Mouse (Mus musculus) gastrocnemius, postnatal 14 days (tissue): Measurements from ENCODE around the gene Adam17. TPM values are rescaled to one million over a fixed set of nuclear protein-coding genes. Genes with fewer than 3 reads are reported as not detected.

Experiments used
- DNase-seq: peaks from one replicate; pipeline ENCODE4 v3.0.0; 2021; ENCODE audit warnings: mixed read lengths
- intact Hi-C: fragments of 180-260 bp; cut with DNase I; formaldehyde crosslinking; loops from one replicate; pipeline ENCODE4 v1.15.1; 2025; ENCODE audit warnings: low total_unique reads
- total RNA-seq, 2 experiments: library from RNA; stranded (reverse); gene quantifications; 2 replicates each; pipeline ENCODE4 v1.2.3; 2021

Adam17 gene
- total RNA-seq, 2 experiments from 2014 or later = 23.8 to 26.7 TPM

DNA sequence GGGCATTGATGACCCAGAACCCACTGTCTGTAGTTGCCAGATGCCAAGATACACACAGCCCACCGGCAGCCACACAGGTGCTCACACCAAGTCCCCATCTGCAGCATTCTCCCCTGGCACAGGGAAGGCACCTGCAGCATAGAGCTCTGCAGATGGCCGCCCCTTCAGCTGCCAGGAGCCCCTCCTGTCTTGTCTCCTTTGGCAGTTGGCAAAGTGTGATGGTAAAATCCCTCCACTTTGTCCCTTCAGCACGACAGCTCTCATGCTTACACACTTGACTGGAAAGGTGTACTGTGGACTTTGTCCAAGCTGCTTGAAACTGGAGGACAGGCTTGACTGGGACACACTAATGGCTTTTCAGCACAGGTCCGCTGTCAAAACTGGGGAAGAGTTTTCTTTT, 53.1 kb downstream of the Adam17 start:
- DNase-seq = no peak
- intact Hi-C loops = no loop called here

- intact Hi-C loops = no loop called here
- peak; percentile 62 for DNase-seq
These were observed 55.1 kb downstream of the Adam17 start for GRCm38 (mm10) chr12:21318143-21318895.

DNA sequence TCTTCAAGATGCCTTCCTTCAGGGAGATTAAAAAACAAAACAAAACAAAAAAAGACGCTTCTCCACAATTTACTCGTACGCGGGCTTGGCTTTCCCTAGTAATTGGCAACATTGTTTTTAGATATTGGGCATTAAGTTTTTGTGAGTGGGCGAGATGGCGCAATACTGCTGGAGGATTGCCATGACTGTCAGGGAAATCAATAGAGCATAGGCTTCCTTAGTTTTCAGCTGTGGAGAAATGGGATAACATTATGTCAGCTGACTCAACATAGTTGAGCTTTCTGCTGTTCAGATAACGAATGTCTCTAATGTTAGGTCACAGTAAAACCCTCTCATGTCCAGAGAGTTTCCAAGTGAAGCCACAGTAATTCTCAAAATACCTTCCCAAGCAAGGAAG, 56.6 kb downstream of the Adam17 start:
- no peak for DNase-seq
- intact Hi-C loops = no loop called here

DNA sequence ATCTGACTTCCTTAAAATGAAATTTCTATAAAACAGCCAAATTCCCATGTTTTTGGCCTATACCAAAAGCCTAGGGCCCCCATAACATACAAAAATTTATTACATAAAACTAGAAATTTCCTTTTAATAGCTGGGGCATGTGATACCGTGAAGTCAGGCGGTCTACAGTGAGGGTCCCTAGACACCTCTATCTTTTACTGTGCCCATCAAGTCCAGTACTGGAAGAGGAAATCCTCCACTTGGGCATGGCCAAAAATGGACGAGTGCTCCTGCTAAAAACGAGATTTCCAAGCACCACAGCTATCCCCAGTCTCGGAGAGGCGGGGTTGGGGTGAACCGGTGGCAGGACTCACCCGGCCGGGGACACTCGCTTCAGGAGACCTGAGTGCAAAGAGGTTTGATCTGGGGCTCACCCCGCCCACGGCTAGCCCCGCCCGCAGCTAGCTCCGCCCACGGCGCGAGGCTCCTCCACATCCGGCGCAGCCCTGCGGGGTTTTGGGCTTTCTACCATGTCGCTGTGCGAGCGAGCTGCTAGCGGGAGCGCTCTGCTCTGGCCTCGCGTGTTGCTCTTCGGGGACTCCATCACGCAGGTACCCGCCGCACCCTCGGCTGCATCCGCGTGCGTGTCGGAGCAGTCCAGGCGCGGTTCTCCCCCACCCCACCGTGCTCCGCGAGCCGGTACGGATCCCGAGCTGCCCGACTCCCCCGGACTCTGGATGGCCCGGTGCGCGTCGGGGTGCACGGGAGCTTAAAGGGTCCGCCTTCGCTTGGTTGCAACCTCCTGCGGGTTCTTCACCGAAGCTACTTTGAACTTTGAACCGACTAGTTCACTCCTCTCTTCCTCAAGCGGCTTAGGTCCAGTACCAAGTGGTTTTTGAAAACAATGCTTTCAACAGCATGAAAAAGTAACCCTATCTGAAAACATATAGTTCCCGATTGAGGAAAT, 57.2 kb downstream of the Adam17 start, which contains the start of gene Iah1:
Iah1 (plus strand) TSS at position 467 of the 946 bp plus-strand sequence.
- intact Hi-C loops = no loop called here
- peak; percentile 83 for DNase-seq

GRCm38 (mm10) chr12:21312201-21312600, 61.2 kb downstream of the Adam17 start:
- intact Hi-C loops = no loop called here
- no peak for DNase-seq

GRCm38 (mm10) chr12:21306721-21307120, 66.7 kb downstream of the Adam17 start:
- intact Hi-C loops = no loop called here
- no peak for DNase-seq

DNA sequence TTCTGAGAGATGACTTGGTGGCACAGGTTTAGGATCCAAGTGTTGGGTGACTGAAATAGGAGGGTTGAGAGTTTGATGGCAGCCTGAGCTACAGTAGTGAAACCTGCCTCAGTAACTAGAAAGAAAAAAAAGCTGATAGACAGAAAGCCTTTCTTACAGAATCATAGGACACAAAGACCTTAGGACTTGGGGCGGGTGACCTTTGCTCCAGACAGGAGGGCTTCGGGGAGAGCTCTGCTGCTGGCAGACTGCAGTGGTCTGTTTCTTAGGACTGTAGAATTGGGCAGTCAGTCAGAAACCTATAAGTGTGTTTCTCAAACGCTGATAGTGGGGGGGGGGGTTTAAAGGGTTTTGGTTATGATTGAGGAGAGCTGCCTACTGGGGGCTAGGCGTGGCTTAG, 67.7 kb downstream of the Adam17 start:
- no peak for DNase-seq
- intact Hi-C loops = no loop called here

DNA sequence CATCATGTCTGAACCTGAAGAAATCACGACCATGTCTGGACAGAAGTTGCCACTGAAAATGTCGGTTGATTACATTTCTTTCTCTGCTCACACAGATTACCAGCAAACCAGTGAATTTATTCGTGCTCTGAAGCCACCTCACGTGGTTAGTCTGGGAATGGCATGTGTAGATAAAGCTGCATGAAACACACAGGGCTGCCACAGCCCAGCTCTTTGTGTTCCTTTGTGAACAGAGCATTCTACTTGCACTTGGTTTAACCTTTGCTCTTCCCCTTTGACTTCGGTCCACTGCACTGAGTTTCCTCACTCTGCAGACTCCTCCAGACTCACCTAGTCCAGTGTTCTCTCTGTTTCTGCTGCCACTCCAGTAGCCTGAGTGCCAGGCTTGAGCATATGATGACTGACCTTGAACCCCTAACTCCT, 71.1 kb downstream of the Adam17 start:
- no peak for DNase-seq
- intact Hi-C loops = no loop called here

DNA sequence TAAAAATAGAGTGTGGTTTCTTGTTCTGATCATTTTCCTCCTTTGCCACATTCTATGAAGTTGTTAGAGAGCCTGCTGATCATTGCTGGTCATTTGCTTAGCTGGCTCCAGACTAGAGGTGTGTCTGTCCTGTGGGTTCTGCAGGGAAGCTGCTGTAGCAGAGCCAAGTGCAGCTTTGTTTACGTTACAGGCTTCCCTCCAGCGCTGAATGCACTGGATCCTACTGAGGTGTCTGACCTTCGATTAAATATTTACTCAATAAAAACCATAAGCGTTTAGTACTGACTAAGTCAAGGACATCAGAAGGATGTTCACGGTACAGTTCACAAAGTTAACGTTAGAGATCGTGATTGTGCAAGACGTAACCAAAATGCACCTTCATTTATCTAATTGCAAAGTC, 71.5 kb downstream of the Adam17 start:
- intact Hi-C loops = no loop called here
- no peak for DNase-seq

- intact Hi-C loops = no loop called here
- DNase-seq = no peak
These were observed 72.1 kb downstream of the Adam17 start for GRCm38 (mm10) chr12:21301324-21301723.

GRCm38 (mm10) chr12:21298856-21299255, 74.6 kb downstream of the Adam17 start:
- intact Hi-C loops = no loop called here
- no peak for DNase-seq

DNA sequence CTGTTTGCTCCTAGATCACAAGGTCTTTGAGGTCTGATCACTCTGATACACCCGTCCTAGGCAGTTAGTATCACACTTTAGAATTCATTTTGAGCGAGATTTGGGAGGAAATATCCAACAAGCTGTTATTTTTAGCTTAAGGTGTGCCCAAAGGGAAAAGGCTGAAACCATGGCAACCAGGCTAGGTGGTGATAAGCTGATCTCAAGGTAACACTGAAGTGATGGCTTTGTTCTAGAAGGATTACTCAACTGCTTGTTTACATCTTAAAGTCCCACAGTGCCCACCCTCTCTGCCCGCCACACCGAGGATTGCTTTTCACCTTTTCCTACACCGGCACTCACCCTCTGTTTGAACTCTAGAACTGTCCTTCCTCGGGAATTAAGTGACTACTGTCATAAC, 83.8 kb downstream of the Adam17 start:
- DNase-seq = no peak
- intact Hi-C loops = no loop called here

DNA sequence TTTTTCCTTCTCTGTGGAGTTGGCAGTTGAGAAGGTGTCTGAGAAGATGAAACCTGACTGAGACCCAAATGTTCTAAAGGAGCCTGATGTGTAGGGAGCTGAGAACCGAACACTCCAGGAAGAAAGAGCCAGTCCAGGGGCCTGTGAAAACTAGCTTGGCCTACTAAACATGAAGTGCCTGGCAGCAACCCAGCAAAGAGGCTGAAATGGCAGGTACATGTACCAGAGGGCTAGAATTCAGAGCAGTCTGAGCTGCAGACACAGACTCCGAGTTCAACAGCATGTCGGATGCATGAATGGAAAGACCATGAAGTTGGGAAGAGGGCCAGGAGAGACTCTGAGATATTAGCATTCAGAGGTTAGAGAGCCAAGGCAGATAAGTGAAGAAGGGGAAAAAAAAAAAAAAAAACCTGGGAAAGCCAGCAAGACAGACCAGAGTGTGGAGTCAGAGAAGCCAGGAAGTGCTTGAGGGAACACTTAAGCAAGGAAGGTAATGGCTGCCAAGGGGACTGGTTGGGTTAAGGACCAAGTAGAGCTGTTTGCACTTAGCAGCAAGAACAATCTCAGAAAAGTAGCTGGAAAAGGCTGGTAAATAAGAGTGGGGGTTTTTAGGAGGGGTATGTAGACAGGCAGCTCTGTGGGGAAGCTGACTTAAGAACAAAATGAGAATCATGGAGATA, 84.6 kb downstream of the Adam17 start:
- intact Hi-C loops = no loop called here

DNA sequence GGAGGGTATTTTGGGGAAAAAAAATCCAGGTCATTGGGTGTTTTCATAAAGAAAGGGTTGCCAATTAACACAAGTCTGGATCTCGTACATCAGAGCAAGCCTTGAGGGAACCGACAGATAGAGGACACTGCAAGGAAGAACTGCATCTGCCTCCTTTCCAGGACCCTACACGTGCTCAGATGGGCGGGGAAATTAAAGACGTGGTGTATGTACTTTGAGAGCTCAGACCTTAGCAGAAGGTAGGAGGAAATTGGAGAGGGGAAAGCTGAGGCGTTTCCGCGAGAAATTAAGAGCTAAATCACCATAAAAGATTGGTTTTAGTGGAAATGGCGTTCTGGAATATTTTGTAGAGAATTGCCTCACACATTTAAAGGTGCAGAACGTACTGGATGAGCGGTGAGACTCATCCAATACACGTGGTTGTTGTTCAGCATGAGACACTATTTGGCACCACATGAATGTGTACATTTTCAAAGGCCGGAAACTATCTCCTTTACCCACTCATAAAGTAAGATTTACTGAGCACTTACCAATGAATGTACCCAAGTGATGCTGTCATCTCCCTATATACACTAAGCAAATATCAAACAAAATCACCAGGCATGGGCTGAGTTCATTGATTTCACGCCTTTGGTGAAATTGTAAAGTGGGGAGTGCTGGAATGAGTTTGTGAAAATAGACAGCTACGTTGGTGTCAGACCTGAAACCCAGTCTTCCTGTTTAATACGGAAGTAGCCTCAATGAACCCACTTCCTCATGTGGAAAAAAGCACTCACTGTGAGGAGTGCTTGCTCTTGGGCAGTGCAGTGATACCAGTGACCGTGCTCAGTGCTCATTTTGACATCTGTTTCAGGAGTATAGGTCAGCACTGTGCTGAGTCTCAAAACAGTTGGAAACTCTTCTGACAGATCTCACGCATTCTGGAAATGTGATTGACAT, 86.5 kb downstream of the Adam17 start:
- DNase-seq = no peak
- intact Hi-C loops = no loop called here

More for the DNA sequence above, 84.6 kb downstream of the Adam17 start:
- no peak for DNase-seq

DNA sequence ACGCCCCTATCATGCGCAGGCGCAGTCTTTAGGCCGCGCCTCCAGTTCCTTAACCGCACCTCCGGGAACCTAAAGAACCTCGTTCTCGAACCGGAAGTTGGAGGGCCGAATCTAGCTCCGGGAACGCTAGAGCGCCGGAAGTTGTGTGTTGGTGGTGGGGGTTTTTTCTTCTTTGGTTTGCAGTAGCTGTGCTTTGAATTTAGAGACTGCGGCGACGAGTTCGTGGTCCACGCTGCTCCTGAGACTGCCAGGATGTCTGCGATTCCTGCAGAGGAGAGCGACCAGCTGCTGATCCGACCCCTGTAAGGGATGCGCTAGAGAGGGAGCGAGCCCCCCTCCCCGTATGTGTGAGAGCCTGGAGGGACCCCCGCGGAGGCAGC, 87.2 kb downstream of the Adam17 start, which contains the start of gene Itgb1bp1:
Itgb1bp1 (minus strand) TSS at position 42 of the 380 bp plus-strand sequence.
- intact Hi-C loops = no loop called here
- peak; percentile 99 for DNase-seq

DNA sequence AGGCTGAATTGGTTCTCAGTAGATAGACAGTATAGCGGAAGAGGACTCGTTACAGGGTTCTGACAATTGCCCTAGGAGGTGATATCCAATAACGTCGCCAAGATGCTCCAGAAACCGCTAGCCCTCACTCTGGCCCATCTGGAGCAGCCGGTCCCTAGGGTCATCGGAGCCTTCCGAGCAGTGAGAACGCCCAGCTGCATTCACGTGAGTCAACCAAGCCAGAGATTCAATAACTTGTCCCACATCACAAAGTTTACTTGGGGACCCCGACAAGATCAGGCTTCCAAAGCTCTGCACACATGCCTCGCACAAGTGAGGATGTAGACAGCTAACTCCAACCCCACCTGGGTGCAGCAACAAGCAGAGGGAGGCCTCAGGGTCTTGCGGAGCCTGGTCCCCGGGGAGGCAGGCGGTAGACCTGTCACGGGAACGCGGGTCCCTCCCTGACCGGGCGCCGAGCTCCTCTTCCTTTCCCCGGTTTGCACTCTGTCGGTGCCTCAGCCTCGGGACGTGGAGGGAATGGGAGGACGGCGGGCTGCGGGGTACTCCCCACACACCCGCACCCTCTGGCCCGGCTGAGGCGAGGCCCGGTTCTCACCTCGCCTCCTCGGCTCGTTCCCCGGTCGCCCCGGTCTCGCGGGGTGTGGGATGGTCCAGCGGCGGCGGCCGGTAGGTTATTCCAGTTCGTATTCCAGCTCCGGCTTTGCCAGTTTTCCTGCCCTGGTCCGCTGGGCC, 87.8 kb downstream of the Adam17 start:
- intact Hi-C loops = no loop called here
- no peak for DNase-seq

GRCm38 (mm10) chr12:21284761-21285441, 88.5 kb downstream of the Adam17 start, which contains the start of gene Cpsf3:
Cpsf3 (plus strand) TSS chr12:21285391.
- intact Hi-C loops = no loop called here
- no peak for DNase-seq
